Mouse (Mus musculus) heart, embryonic 10.5 days (tissue): Measurements from ENCODE around the gene Cacng7. TPM values are rescaled to one million over a fixed set of nuclear protein-coding genes. Genes with fewer than 3 reads are reported as not detected.
A peak's percentile ranks its signal among the peaks of the same experiment; 100 is the strongest.

Experiments
- DNase-seq: peaks from one replicate; pipeline ENCODE4 v3.0.0-alpha.2; 2017; ENCODE audit warnings: low spot score
- H3K27ac ChIP-seq: fragments of 300-500 bp; sonication (generic); 2 replicates; pipeline ENCODE4 v1.5.1; 2016; ENCODE audit warnings: mild to moderate bottlenecking
- H3K27me3 ChIP-seq: fragments of 300-500 bp; sonication (generic); 2 replicates; pipeline ENCODE4 v1.6.1; 2016; ENCODE audit warnings: mild to moderate bottlenecking; ENCODE audit not compliant: poor library complexity, insufficient read depth, severe bottlenecking
- H3K36me3 ChIP-seq: fragments of 300-500 bp; sonication (generic); 2 replicates; pipeline ENCODE4 v1.6.1; 2016; ENCODE audit warnings: mild to moderate bottlenecking, moderate library complexity
- H3K4me1 ChIP-seq: fragments of 300-500 bp; sonication (generic); 2 replicates; pipeline ENCODE4 v1.6.1; 2016; ENCODE audit warnings: mild to moderate bottlenecking
- H3K4me3 ChIP-seq: fragments of 300-500 bp; sonication (generic); 2 replicates; pipeline ENCODE4 v1.5.1; 2016; ENCODE audit warnings: mild to moderate bottlenecking, moderate library complexity
- H3K9me3 ChIP-seq: fragments of 300-500 bp; sonication (generic); 2 replicates; pipeline ENCODE4 v1.6.1; 2016; ENCODE audit warnings: mild to moderate bottlenecking, moderate library complexity
- WGBS: fragments of 180-500 bp; shearing (Covaris S2); methylation state at CpG from one replicate; pipeline ENCODE4 v1.1.7; 2016; 5-methylcytosine and 5-hydroxymethylcytosine counted together
- polyA plus RNA-seq: library from polyadenylated mRNA; unstranded; fragments of >200 nt; fragmentation: Nextera tagmentation; extraction: Ambion mirVana; gene quantifications from 2 replicates; pipeline ENCODE4 v1.2.1, GENCODE M21; 2016

Gene Cacng7
- polyA plus RNA-seq, 1 experiment from 2014 or later = 1.3 TPM

- H3K27me3 ChIP-seq = peaks cover 34% of the 10 kb centered on the region
- H3K4me1 ChIP-seq = peaks cover 12% of the 10 kb centered on the region
- H3K36me3 ChIP-seq = no peaks in the 10 kb centered on the region
- WGBS = 65% methylated on average over 4 of the region's 4 CpGs
- H3K9me3 ChIP-seq = no peaks in the 10 kb centered on the region
- no peak for DNase-seq
- no peak overlapping the region for H3K27ac ChIP-seq
- no peak overlapping the region for H3K4me3 ChIP-seq
These were observed 24.1 kb upstream of the Cacng7 start for GRCm38 (mm10) chr7:3308646-3309045.

- Histone ChIP-seq H3K36me3 (no peaks in the 10 kb centered on the region), H3K4me1 (0 out of 2 replicates have a peak, but pooled peaks cover 2% of the 10 kb centered on the region), H3K4me3 (no peak overlapping the region), H3K27ac (no peak overlapping the region), H3K27me3 (peaks cover 18% of the 10 kb centered on the region), H3K9me3 (no peaks in the 10 kb centered on the region)
- no peak for DNase-seq
- WGBS = 91% methylated on average over 7 of the region's 7 CpGs
These were observed 22.5 kb upstream of the Cacng7 start for GRCm38 (mm10) chr7:3310233-3310632.

- Histone ChIP-seq H3K27ac (no peak overlapping the region), H3K4me1 (no peaks in the 10 kb centered on the region), H3K4me3 (no peak overlapping the region), H3K27me3 (peaks cover 7% of the 10 kb centered on the region), H3K9me3 (no peaks in the 10 kb centered on the region), H3K36me3 (no peaks in the 10 kb centered on the region)
- no peak for DNase-seq
- 84% methylated on average over 8 of the region's 8 CpGs for WGBS
These were observed 19.2 kb upstream of the Cacng7 start for GRCm38 (mm10) chr7:3313571-3313970.

DNA sequence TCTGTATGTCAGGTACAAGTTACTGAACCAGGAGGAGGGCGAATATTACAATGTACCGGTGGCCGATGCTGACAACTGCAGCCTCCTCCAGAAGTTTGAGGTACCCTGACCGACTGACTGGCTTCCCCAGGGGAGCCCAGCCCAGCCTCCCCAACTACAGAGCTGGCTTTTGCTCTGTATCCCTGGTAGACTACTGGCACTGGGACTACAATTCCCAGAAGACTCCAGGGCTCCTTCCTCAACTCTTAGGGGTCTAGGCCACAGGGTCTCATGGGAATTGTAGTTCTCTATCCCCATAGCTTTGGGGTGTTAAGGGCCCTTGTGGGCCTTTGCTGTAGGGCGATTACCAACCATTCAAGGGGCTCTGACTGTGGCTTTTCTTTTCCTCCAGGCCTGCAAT, 18.6 kb upstream of the Cacng7 start:
- Histone ChIP-seq H3K27me3 (peaks cover 6% of the 10 kb centered on the region; the same call in 1 of the 2 replicates), H3K9me3 (no peaks in the 10 kb centered on the region), H3K4me1 (no peaks in the 10 kb centered on the region), H3K27ac (no peak overlapping the region), H3K36me3 (no peaks in the 10 kb centered on the region), H3K4me3 (no peak overlapping the region)
- 58% methylated on average over 5 of the region's 5 CpGs for WGBS
- DNase-seq = no peak

DNA sequence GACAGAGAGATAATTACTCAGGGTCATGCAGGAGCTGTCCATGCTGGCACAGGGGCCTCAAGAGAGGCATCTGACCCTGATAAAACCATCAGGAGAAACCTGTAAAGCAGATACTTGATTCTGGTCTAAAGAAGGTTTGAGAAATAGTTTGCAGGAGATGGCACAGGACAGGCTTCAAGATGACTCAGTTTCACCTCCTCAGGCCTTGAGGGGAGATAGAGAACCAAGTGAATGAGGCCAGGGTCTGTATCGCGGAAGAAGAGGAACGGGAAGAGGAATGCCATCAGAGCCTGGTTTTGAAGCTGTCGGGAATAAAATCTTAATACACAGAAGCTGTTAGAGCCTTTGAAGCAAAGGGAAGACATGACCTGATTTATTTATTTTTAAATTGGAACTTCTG, 15.1 kb upstream of the Cacng7 start:
- peaks cover 4% of the 10 kb centered on the region; the same call in 1 of the 2 replicates for H3K27me3 ChIP-seq
- no peak overlapping the region for H3K4me3 ChIP-seq
- H3K9me3 ChIP-seq = no peaks in the 10 kb centered on the region
- H3K36me3 ChIP-seq = no peaks in the 10 kb centered on the region
- 47% methylated on average over 4 of the region's 4 CpGs for WGBS
- no peak for DNase-seq
- no peak overlapping the region for H3K27ac ChIP-seq
- H3K4me1 ChIP-seq = no peaks in the 10 kb centered on the region

- Histone ChIP-seq H3K9me3 (no peaks in the 10 kb centered on the region), H3K36me3 (no peaks in the 10 kb centered on the region), H3K27me3 (peaks cover 4% of the 10 kb centered on the region; the same call in 1 of the 2 replicates), H3K27ac (no peak overlapping the region), H3K4me1 (no peaks in the 10 kb centered on the region), H3K4me3 (no peak overlapping the region)
- 58% methylated on average over 3 of the region's 3 CpGs for WGBS
- no peak for DNase-seq
These were observed 11.9 kb upstream of the Cacng7 start for GRCm38 (mm10) chr7:3320856-3321255.

DNA sequence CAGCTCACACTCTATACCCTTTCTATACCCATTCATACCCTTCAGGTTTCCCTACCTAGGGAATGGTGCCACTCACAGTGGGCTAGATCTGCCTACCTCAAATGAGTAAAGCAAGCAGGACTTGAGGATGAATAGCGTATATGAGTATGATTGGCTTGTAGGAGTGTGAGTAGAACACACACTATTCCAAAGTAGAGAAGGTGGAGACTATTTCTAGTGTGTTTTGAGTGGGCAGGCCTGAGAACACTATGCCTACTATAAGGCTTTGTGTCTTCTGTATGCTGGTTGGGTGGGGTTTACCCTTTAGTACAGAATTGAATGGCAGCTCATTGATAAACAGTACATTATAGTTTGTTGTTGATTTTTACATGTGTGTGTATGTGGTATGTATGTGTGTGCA, 8.9 kb upstream of the Cacng7 start:
- no peak overlapping the region for H3K27ac ChIP-seq
- WGBS = 76% methylated on average over 1 of the region's 1 CpGs
- no peaks in the 10 kb centered on the region for H3K4me1 ChIP-seq
- H3K36me3 ChIP-seq = no peaks in the 10 kb centered on the region
- H3K9me3 ChIP-seq = no peaks in the 10 kb centered on the region
- H3K4me3 ChIP-seq = no peak overlapping the region
- H3K27me3 ChIP-seq = peaks cover 2% of the 10 kb centered on the region; the same call in 1 of the 2 replicates
- no peak for DNase-seq

GRCm38 (mm10) chr7:3327961-3328360, 4.8 kb upstream of the Cacng7 start:
- no peak overlapping the region for H3K27ac ChIP-seq
- no peaks in the 10 kb centered on the region for H3K36me3 ChIP-seq
- H3K27me3 ChIP-seq = peaks cover 39% of the 10 kb centered on the region
- WGBS = 60% methylated on average over 4 of the region's 4 CpGs
- H3K4me1 ChIP-seq = peaks cover 14% of the 10 kb centered on the region
- no peak for DNase-seq
- H3K9me3 ChIP-seq = no peaks in the 10 kb centered on the region; the same call in 1 of the 2 replicates
- no peak overlapping the region for H3K4me3 ChIP-seq

DNA sequence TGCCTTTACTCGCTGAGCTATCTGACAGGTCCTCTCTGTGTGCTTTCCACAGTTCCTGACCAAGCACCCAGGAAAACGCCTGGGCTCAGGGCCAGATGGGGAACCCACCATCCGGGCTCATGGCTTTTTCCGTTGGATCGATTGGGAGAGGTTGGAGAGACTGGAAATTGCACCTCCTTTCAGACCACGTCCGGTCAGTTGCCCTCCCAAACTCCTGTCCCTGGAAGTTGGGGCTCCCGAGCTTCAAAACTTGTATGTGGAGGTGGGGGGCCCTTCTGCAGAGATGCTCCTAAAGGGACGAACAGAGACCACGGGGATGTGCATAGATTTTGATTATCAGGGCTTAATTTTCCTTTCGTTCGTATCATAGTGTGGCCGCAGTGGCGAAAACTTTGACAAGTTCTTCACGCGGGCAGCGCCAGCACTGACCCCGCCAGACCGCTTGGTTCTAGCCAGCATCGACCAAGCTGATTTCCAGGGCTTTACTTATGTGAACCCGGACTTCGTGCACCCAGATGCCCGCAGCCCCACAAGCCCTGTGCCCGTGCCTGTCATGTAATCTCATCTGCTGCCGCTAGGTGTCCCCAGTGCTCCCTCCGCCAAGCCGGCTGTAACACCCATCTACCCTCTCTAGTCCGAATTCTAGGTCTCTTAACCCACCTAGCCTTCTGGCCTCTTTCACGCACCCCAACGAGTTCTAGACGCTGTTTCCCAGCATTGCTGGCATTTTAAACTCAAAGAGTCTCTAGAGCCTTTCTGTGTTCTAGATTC, 2.8 kb upstream of the Cacng7 start:
- Histone ChIP-seq H3K9me3 (no peaks in the 10 kb centered on the region; the same call in 1 of the 2 replicates), H3K4me3 (0 out of 2 replicates have a peak overlapping the region, but pooled peaks have one; percentile 6), H3K27me3 (peaks cover 51% of the 10 kb centered on the region), H3K36me3 (no peaks in the 10 kb centered on the region), H3K27ac (no peak overlapping the region), H3K4me1 (peaks cover 21% of the 10 kb centered on the region)
- WGBS = 21% methylated on average over 31 of the region's 31 CpGs
- DNase-seq = no peak

- peaks cover 21% of the 10 kb centered on the region for H3K4me1 ChIP-seq
- H3K9me3 ChIP-seq = no peaks in the 10 kb centered on the region; the same call in 1 of the 2 replicates
- H3K36me3 ChIP-seq = no peaks in the 10 kb centered on the region
- no peak for DNase-seq
- peak overlapping the region; percentile 71 for H3K4me3 ChIP-seq
- 42% methylated on average over 6 of the region's 6 CpGs for WGBS
- H3K27me3 ChIP-seq = peaks cover 51% of the 10 kb centered on the region
- H3K27ac ChIP-seq = no peak overlapping the region
These were observed 1.6 kb upstream of the Cacng7 start for GRCm38 (mm10) chr7:3331171-3331570.

DNA sequence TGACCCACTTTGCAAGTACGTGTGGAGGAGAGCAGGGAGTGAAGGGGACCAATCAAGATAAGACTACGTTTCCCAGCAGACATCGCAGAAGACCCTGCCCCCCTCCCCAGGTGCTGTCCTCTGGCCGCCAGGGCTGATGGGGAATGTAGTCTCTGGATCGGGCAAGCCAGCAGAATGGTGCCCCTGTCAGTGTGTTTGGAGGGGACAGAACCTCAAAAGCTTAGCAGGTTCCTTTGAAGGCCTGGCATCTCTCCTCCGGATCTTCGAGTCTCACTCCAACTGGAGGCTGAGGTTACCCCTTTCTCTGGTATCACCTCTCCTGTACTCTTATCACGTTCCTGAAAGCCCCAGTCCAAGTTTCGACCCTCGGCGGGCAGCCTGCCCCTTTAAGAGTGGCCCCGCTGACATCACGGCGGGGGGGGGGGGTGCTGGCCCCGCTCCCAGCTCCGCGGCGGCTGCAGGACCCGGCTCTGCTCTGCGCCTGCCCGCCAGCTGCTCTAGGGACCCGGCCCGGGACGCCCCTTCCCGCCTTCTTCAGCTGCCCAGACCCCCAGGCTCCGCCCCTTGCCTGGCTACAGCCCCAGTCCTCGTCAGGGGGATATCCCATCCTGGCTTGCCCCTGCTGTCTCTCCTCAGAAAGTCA, 1.1 kb upstream of the Cacng7 start:
- Histone ChIP-seq H3K9me3 (no peaks in the 10 kb centered on the region; the same call in 1 of the 2 replicates), H3K27ac (0 out of 2 replicates have a peak overlapping the region, but pooled peaks have one; percentile 47), H3K27me3 (peaks cover 51% of the 10 kb centered on the region), H3K4me1 (peaks cover 21% of the 10 kb centered on the region), H3K4me3 (peak overlapping the region; percentile 71), H3K36me3 (no peaks in the 10 kb centered on the region)
- DNase-seq = peak; percentile 79
- under 1% methylated on average over 27 of the region's 27 CpGs for WGBS

- no peaks in the 10 kb centered on the region; the same call in 1 of the 2 replicates for H3K9me3 ChIP-seq
- WGBS = 6% methylated on average over 4 of the region's 4 CpGs
- peaks cover 21% of the 10 kb centered on the region for H3K4me1 ChIP-seq
- 0 out of 2 replicates have a peak overlapping the region, but pooled peaks have one; percentile 47 for H3K27ac ChIP-seq
- H3K4me3 ChIP-seq = peak overlapping the region; percentile 71
- peaks cover 51% of the 10 kb centered on the region for H3K27me3 ChIP-seq
- DNase-seq = no peak
- no peaks in the 10 kb centered on the region for H3K36me3 ChIP-seq
These were observed 535 bp upstream of the Cacng7 start for GRCm38 (mm10) chr7:3332224-3332615.

DNA sequence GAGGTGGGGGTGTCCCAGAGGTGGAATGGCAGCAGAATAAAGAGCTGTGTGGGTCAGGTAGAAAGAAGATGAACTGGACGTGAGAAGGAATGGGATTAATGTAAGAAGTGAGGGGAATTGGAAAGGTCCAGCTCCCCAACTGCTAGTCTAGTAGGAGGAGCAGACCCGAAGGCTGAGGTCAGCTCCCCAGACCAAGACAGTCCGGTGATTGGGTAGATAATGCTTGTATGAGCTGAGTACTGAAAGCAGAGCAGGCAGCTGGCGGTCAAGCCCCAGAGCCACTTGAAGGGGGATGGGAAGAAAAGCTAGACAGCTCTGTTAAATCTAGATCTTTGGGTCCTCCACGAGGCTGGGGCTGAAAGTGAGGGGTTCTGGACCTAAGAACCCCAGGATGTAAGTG, 787 bp downstream of the Cacng7 start:
- Histone ChIP-seq H3K4me3 (peak overlapping the region; percentile 71), H3K36me3 (no peaks in the 10 kb centered on the region), H3K27ac (no peak overlapping the region), H3K27me3 (peaks cover 51% of the 10 kb centered on the region), H3K4me1 (peaks cover 21% of the 10 kb centered on the region), H3K9me3 (no peaks in the 10 kb centered on the region; the same call in 1 of the 2 replicates)
- 8% methylated on average over 5 of the region's 5 CpGs for WGBS
- no peak for DNase-seq
